Mouse (Mus musculus) hindbrain, embryonic 14.5 days (tissue): Measurements from ENCODE around the gene Pidd1. TPM values are rescaled to one million over a fixed set of nuclear protein-coding genes. Genes with fewer than 3 reads are reported as not detected.

Source experiments
- ATAC-seq: fragments of 200-750 bp; cut with Nextera tagmentation; 2 replicates; pipeline ENCODE4 v1.8.0; 2017; ENCODE audit warnings: moderate number of reproducible peaks, mild to moderate bottlenecking, moderate TSS enrichment, moderate library complexity; ENCODE audit not compliant: low FRiP score
- DNase-seq: peaks from one replicate; pipeline ENCODE4 v3.0.0-alpha.2; 2015; ENCODE audit warnings: low spot score
- H3K27ac ChIP-seq: fragments of 300-500 bp; sonication (generic); 2 replicates; pipeline ENCODE4 v1.5.1; 2014; ENCODE audit warnings: mild to moderate bottlenecking, moderate library complexity
- H3K27me3 ChIP-seq: fragments of 300-500 bp; sonication (generic); 2 replicates; pipeline ENCODE4 v1.6.1; 2014; ENCODE audit warnings: mild to moderate bottlenecking, low read length, mixed read lengths; ENCODE audit not compliant: control insufficient read depth, insufficient read depth
- H3K36me3 ChIP-seq: fragments of 300-500 bp; sonication (generic); replicated peaks from 2 replicates; pipeline ENCODE4 v1.6.1; 2014; ENCODE audit not compliant: control insufficient read depth, insufficient read depth
- H3K4me1 ChIP-seq: fragments of 300-500 bp; sonication (generic); replicated peaks from 2 replicates; pipeline ENCODE4 v1.6.1; 2014; ENCODE audit warnings: antibody characterized with exemption, low read length, mixed read lengths; ENCODE audit not compliant: control insufficient read depth, insufficient read depth
- H3K4me2 ChIP-seq: fragments of 300-500 bp; sonication (generic); replicated peaks from 2 replicates; pipeline ENCODE4 v1.6.1; 2014; ENCODE audit warnings: mild to moderate bottlenecking, moderate library complexity
- H3K4me3 ChIP-seq: fragments of 300-500 bp; sonication (generic); replicated peaks from 2 replicates; pipeline ENCODE4 v1.5.1; 2014; ENCODE audit warnings: mild to moderate bottlenecking, low read length
- H3K9ac ChIP-seq: fragments of 300-500 bp; sonication (generic); 2 replicates; pipeline ENCODE4 v1.6.1; 2014
- H3K9me3 ChIP-seq: fragments of 300-500 bp; sonication (generic); 2 replicates; pipeline ENCODE4 v1.6.1; 2016; ENCODE audit warnings: low read length; ENCODE audit not compliant: control insufficient read depth
- WGBS: fragments of 180-500 bp; shearing (Covaris S2); extraction: QIAGEN DNeasy Blood & Tissue Kit; methylation state at CpG from one replicate; pipeline ENCODE4 v1.1.7; 2014; 5-methylcytosine and 5-hydroxymethylcytosine counted together
- polyA plus RNA-seq: library from polyadenylated mRNA; unstranded; fragments of >200 nt; fragmentation: Nextera tagmentation; extraction: Ambion mirVana; gene quantifications from 2 replicates; pipeline ENCODE4 v1.2.1, GENCODE M21; 2014

Gene Pidd1
- polyA plus RNA-seq, 1 experiment from 2014 or later = 4.2 TPM

GRCm38 (mm10) chr7:141435129-141435855 is 8.5 kb downstream of the Pidd1 start:
- H3K4me3 ChIP-seq = peak overlapping the region; percentile 46
- peak overlapping the region; percentile 70 for H3K9ac ChIP-seq
- no peaks in the 10 kb centered on the region for H3K9me3 ChIP-seq
- H3K4me2 ChIP-seq = peak overlapping the region; percentile 90
- no peaks in the 10 kb centered on the region for H3K27me3 ChIP-seq
- peaks cover 25% of the 10 kb centered on the region for H3K4me1 ChIP-seq
- no peak for DNase-seq
- 4% methylated on average over 17 of the region's 17 CpGs for WGBS
- peaks cover 36% of the 10 kb centered on the region for H3K36me3 ChIP-seq
- ATAC-seq = no peak
- H3K27ac ChIP-seq = peak overlapping the region; percentile 66

GRCm38 (mm10) chr7:141434464-141434863 is 9.4 kb downstream of the Pidd1 start:
- Histone ChIP-seq H3K27ac (peak overlapping the region; percentile 66), H3K9me3 (no peaks in the 10 kb centered on the region), H3K9ac (peak overlapping the region; percentile 70), H3K4me3 (peak overlapping the region; percentile 46), H3K4me1 (peaks cover 25% of the 10 kb centered on the region), H3K4me2 (peak overlapping the region; percentile 90), H3K27me3 (no peaks in the 10 kb centered on the region), H3K36me3 (peaks cover 39% of the 10 kb centered on the region)
- WGBS = 12% methylated on average over 8 of the region's 8 CpGs
- DNase-seq (peak; percentile 71), ATAC-seq (peak; percentile 25; the same call in 1 of the 2 replicates)

GRCm38 (mm10) chr7:141433517-141434400 is 10.1 kb downstream of the Pidd1 start:
- H3K4me3 ChIP-seq = peak overlapping the region; percentile 46
- H3K27me3 ChIP-seq = no peaks in the 10 kb centered on the region
- 77% methylated on average over 15 of the region's 15 CpGs for whole genome bisulfite sequencing
- H3K9ac ChIP-seq = peak overlapping the region; percentile 70
- no peaks in the 10 kb centered on the region for H3K9me3 ChIP-seq
- peak overlapping the region; percentile 90 for H3K4me2 ChIP-seq
- no peak for ATAC-seq
- DNase-seq = no peak
- peaks cover 39% of the 10 kb centered on the region for H3K36me3 ChIP-seq
- H3K4me1 ChIP-seq = peaks cover 29% of the 10 kb centered on the region
- H3K27ac ChIP-seq = peak overlapping the region; percentile 66; the same call in 1 of the 2 replicates

GRCm38 (mm10) chr7:141432741-141433516 is 10.9 kb downstream of the Pidd1 start:
- no peak overlapping the region for H3K27ac ChIP-seq
- H3K27me3 ChIP-seq = no peaks in the 10 kb centered on the region
- no peak for DNase-seq
- peak overlapping the region; percentile 90 for H3K4me2 ChIP-seq
- H3K4me3 ChIP-seq = peak overlapping the region; percentile 46; the same call in 1 of the 2 replicates
- H3K36me3 ChIP-seq = peaks cover 39% of the 10 kb centered on the region
- ATAC-seq = no peak
- peaks cover 37% of the 10 kb centered on the region for H3K4me1 ChIP-seq
- peak overlapping the region; percentile 70 for H3K9ac ChIP-seq
- no peaks in the 10 kb centered on the region for H3K9me3 ChIP-seq
- WGBS = 88% methylated on average over 6 of the region's 6 CpGs

GRCm38 (mm10) chr7:141432186-141432611 is 11.6 kb downstream of the Pidd1 start:
- DNase-seq (no peak), ATAC-seq (no peak)
- Histone ChIP-seq H3K27ac (no peak overlapping the region), H3K27me3 (no peaks in the 10 kb centered on the region), H3K4me3 (no peak overlapping the region), H3K9ac (no peak overlapping the region), H3K9me3 (no peaks in the 10 kb centered on the region), H3K36me3 (peaks cover 42% of the 10 kb centered on the region), H3K4me1 (peaks cover 37% of the 10 kb centered on the region), H3K4me2 (no peak overlapping the region)
- 83% methylated on average over 8 of the region's 8 CpGs for WGBS

GRCm38 (mm10) chr7:141431434-141432185 is 12.2 kb downstream of the Pidd1 start:
- no peaks in the 10 kb centered on the region for H3K27me3 ChIP-seq
- DNase-seq = no peak
- H3K4me1 ChIP-seq = peaks cover 37% of the 10 kb centered on the region
- no peak overlapping the region for H3K9ac ChIP-seq
- WGBS = 92% methylated on average over 19 of the region's 19 CpGs
- no peak overlapping the region for H3K4me2 ChIP-seq
- peaks cover 47% of the 10 kb centered on the region for H3K36me3 ChIP-seq
- no peak overlapping the region for H3K27ac ChIP-seq
- ATAC-seq = no peak
- H3K4me3 ChIP-seq = no peak overlapping the region
- no peaks in the 10 kb centered on the region for H3K9me3 ChIP-seq

- Histone ChIP-seq H3K27ac (no peak overlapping the region), H3K4me2 (no peak overlapping the region)
- 95% methylated on average over 9 of the region's 9 CpGs for WGBS
Observed at GRCm38 (mm10) chr7:141430585-141431240, 13.1 kb downstream of the Pidd1 start.

More at GRCm38 (mm10) chr7:141430585-141431240, 13.1 kb downstream of the Pidd1 start:
- Histone ChIP-seq H3K36me3 (peaks cover 52% of the 10 kb centered on the region), H3K9ac (no peak overlapping the region), H3K4me1 (peaks cover 28% of the 10 kb centered on the region), H3K27me3 (no peaks in the 10 kb centered on the region), H3K9me3 (no peaks in the 10 kb centered on the region), H3K4me3 (no peak overlapping the region)
- DNase-seq (no peak), ATAC-seq (no peak)
